Mouse (Mus musculus): Measurements from ENCODE around the gene Cers6.

Gene Cers6

GRCm38 (mm10) chr2:68879071-68879651 lies 17.9 kb downstream of the Cers6 start:
- DNase-seq (ENCODE audit: low read depth, low spot score): peak; percentile 57

- peak; percentile 43 for DNase-seq (ENCODE audit: low read depth, low spot score)
Observed at GRCm38 (mm10) chr2:68884573-68884972, 23.3 kb downstream of the Cers6 start.

- peak; percentile 67 for DNase-seq (ENCODE audit: low read depth, low spot score)
Observed at GRCm38 (mm10) chr2:68885206-68885605, 24.0 kb downstream of the Cers6 start.

- DNase-seq (ENCODE audit: low read depth, low spot score): peak; percentile 91
Observed at GRCm38 (mm10) chr2:68885766-68886496, 24.7 kb downstream of the Cers6 start.

GRCm38 (mm10) chr2:68886661-68887060 lies 25.4 kb downstream of the Cers6 start:
- peak; percentile 54 for DNase-seq (ENCODE audit: low read depth, low spot score)

GRCm38 (mm10) chr2:68888094-68888705 lies 27.0 kb downstream of the Cers6 start:
- peak; percentile 37 for DNase-seq (ENCODE audit: low read depth, low spot score)

GRCm38 (mm10) chr2:68889661-68890170 lies 28.5 kb downstream of the Cers6 start:
- peak; percentile 77 for DNase-seq (ENCODE audit: low read depth, low spot score)

- DNase-seq (ENCODE audit: low read depth, low spot score): no peak
Observed at GRCm38 (mm10) chr2:68892476-68892875, 31.2 kb downstream of the Cers6 start.

GRCm38 (mm10) chr2:68895044-68895764 lies 34.0 kb downstream of the Cers6 start:
- no peak for DNase-seq (ENCODE audit: low read depth, low spot score)

GRCm38 (mm10) chr2:68896196-68896595 lies 35.0 kb downstream of the Cers6 start:
- no peak for DNase-seq (ENCODE audit: low read depth, low spot score)

GRCm38 (mm10) chr2:68899770-68900521 lies 38.7 kb downstream of the Cers6 start:
- DNase-seq (ENCODE audit: low read depth, low spot score): no peak

GRCm38 (mm10) chr2:68900640-68901378 lies 39.6 kb downstream of the Cers6 start:
- DNase-seq (ENCODE audit: low read depth, low spot score): no peak

GRCm38 (mm10) chr2:68901708-68902107 lies 40.5 kb downstream of the Cers6 start:
- DNase-seq (ENCODE audit: low read depth, low spot score): no peak

GRCm38 (mm10) chr2:68902546-68902945 lies 41.3 kb downstream of the Cers6 start:
- DNase-seq (ENCODE audit: low read depth, low spot score): no peak

GRCm38 (mm10) chr2:68906921-68907320 lies 45.7 kb downstream of the Cers6 start:
- no peak for DNase-seq (ENCODE audit: low read depth, low spot score)

- peak; percentile 66 for DNase-seq (ENCODE audit: low read depth, low spot score)
Observed at GRCm38 (mm10) chr2:68907721-68908463, 46.7 kb downstream of the Cers6 start.

GRCm38 (mm10) chr2:68910727-68911126 lies 49.5 kb downstream of the Cers6 start:
- peak; percentile 81 for DNase-seq (ENCODE audit: low read depth, low spot score)

- DNase-seq (ENCODE audit: low read depth, low spot score): peak; percentile 34
Observed at GRCm38 (mm10) chr2:68911587-68912483, 50.6 kb downstream of the Cers6 start.

- peak; percentile 58 for DNase-seq (ENCODE audit: low read depth, low spot score)
Observed at GRCm38 (mm10) chr2:68915742-68916141, 54.5 kb downstream of the Cers6 start.

Measured in 3T3-L1 (cell line).